Mouse (Mus musculus) brown adipose tissue, adult 24 weeks (tissue): ENCODE measurements at regions not wholly inside any gene's neighbourhood (a gene's known extent, or its start where the extent isn't known, plus 50 kb on each side); places are given as distances from the start of the nearest gene placed in this dataset.

ENCODE experiments used
- H3K27ac ChIP-seq: fragments of 200-500 bp; replicated peaks from 2 replicates; pipeline ENCODE4 v1.5.1; 2012; ENCODE audit warnings: low read depth, mild to moderate bottlenecking, low read length
- H3K4me1 ChIP-seq: fragments of 200-500 bp; 2 replicates; pipeline ENCODE4 v1.6.1; 2012; ENCODE audit warnings: low read length, mixed read lengths; ENCODE audit not compliant: control insufficient read depth, insufficient read depth, insufficient read length
- H3K4me3 ChIP-seq: fragments of 200-500 bp; 2 replicates; pipeline ENCODE4 v1.5.1; 2012; ENCODE audit warnings: low read depth, mild to moderate bottlenecking, low read length, moderate library complexity; ENCODE audit not compliant: insufficient read depth

DNA sequence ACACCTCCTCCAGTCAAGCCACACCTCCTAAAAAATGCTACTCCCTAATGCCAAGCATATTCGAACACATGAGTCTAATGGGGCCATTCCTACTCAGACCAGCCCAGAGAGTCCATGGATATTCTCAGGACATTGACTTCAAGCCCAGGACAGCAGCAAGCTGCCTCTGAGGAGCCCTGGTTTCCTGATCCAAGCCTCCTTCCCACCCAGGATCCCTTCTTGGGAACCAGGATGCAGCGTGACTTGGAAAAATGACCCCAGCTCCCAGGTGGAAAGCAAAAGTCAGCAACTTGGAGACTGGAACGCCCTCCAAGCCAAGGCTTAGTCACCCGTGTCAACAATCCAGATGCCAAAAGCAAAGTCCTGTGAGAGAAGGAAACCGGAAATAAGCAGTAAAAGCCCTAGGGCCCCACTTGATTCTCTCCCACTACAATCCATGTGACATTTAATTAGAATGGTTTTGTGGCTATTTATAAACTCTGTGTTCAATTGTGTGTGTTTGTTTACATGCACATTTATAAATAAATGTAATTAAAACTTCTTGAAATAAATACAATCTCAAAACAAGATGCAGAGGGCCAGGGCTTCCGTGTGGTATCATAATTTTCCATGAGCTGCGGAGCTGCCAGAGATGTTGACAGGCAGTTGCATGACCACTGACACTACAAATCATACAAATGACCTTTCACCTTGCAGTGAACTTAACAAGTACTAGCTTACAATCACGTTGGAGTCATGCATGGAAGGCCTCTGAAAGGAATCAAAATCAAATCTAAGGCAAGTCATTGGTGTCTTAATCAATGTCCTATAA lies 227.2 kb downstream of the Tgfb2 start:
- no peaks in the 10 kb centered on the region for H3K4me1 ChIP-seq
- peak overlapping the region; percentile 50 for H3K27ac ChIP-seq

DNA sequence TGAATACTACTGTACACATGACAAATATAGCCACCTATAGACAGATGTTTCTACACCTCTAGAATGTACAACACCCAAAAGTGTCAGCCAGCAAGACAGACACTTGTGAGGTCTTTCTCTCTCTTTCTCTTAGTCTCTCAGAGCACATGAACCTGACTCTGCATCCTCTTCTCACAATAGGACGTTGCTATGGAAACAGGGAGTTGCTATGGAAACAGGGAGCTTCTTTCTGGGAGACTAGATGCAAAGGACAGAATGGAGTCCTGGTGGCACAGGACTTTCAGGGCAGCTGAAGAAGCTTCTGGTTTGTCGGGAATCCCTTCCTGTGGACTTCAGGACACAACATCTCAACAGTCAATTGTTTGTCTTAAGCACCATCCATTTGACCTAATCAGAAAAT lies 230.9 kb downstream of the Tgfb2 start:
- no peak overlapping the region for H3K27ac ChIP-seq
- H3K4me1 ChIP-seq, result no peaks in the 10 kb centered on the region
- H3K4me3 ChIP-seq, result no peak overlapping the region

More for the DNA sequence above, 227.2 kb downstream of the Tgfb2 start:
- no peak overlapping the region for H3K4me3 ChIP-seq

DNA sequence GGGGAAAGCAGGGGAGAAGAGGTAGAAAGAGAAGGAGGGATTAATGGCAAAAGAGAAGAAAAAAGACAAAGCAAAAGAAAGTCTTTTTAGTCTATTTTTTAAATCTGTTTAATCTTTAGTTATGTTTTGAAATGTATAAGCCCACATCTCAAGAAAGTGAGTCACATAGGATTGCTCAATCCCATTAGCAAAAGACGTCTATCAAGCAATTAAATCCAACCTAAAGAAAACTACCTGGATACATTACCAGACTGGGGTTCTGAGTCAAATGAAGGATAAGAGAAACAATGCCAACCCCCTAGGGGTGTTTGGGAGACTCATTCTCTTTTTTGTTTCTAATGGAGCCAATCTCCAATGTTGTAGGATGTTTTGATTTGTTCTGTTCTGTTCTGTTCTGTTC lies 231.4 kb downstream of the Tgfb2 start:
- no peak overlapping the region for H3K27ac ChIP-seq

DNA sequence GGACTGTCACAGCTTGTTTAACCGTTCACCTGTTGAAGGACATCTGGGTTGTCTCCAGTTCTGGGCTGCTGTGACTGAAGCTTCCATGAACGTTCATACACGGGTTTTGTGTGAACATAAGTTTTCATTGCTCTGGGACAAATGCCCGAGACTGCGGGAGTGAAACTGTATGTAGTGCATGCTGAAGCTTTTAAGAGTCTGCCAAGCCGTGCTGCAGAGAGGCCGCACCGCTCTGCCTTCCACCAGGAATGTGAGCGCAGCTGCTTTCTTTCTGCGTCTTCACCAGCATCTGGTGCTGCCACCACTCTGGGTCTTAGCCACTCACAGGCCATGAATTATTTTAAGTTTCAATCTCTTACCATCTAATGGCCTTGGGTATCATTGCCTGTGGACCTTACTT lies 232.8 kb downstream of the Tgfb2 start:
- H3K27ac ChIP-seq, result no peak overlapping the region
- no peaks in the 10 kb centered on the region for H3K4me1 ChIP-seq
- H3K4me3 ChIP-seq, result no peak overlapping the region

More for the DNA sequence above, 231.4 kb downstream of the Tgfb2 start:
- no peaks in the 10 kb centered on the region for H3K4me1 ChIP-seq
- no peak overlapping the region for H3K4me3 ChIP-seq

DNA sequence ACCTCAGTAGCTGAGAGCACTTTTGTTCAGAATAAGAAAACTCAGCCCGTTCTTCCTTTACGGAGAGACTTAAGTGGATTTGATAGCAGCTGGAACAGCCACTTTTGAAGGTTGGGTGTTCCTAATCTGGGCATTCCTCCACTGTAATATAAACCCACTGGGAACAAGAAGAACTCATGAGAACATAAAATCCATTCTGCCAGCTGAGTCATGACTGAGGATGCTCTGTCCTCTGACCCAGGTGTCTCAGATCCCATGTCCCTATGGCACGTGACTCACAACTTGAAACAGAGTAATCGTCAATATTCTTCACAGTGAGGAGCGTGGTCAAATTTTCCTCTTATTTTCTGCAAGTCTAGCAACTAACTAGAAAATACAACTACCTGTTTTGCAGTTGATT lies 240.3 kb downstream of the Tgfb2 start:
- Histone ChIP-seq H3K4me3 (no peak overlapping the region), H3K27ac (no peak overlapping the region), H3K4me1 (no peaks in the 10 kb centered on the region)

DNA sequence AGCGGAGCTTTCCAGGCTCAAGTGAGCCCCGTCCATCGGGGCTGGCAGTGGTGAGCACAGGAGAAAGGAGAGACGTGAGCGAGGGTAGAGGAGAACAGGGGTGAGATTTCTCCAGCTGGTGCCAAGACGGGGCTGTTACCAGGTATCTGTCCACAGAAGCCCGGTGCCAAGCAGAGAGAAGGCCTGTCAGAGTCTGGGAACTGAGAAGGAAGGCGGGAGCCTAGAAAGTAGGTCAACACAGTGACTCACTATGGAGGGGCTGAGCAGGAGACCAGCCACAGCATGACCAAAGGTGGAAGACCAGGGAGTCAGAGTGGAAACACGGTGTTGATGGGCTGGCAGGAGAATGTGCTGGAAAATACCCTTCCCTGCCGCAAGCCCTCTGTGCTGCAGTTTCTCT lies 245.0 kb downstream of the Tgfb2 start:
- Histone ChIP-seq H3K4me1 (no peaks in the 10 kb centered on the region), H3K27ac (no peak overlapping the region), H3K4me3 (no peak overlapping the region)

DNA sequence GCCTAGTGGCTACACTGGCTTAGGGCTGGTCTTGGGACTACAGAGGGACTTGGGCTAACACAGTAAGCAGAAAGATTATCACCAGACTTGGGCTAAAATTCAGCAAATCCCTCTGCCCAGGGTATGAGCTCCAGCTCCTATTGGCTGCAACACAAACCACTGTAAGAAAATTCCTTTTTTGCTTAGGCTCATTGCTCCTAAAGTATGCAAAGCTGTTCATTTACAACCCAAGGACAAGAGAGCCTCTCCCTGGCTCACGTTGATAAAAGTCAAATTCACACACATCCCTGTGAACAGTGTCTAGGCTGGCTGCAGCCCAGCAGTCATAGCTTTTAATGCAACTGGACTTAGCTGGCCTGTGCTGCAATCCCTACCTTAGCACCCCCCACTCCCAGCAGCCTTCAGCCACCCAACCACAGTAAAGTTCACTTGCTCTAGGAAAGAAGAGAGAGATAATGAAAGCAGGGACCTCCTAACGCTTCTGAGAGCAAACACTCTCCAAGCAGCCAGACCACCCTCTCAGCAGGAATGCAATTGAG lies 247.6 kb downstream of the Tgfb2 start:
- no peaks in the 10 kb centered on the region for H3K4me1 ChIP-seq
- H3K4me3 ChIP-seq, result no peak overlapping the region
- no peak overlapping the region for H3K27ac ChIP-seq

DNA sequence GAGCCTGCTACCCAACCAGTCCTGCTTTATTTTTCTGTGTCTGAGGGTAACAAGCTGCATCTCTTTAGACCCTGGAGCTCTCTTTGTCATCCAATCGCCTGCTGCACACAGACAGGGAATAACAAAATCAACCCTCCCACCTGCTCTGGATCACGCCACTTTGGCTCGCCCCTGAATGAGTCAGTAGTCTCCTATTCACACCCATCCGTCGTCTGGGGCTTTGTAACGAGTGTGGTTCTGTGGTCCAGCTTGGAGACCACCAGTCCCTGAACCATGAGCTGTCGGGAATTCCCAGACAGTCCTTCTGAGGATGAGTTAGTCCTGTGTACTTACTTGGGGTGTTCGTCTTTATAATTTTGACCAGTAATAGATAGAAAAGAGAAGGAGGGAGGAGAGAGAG lies 248.7 kb downstream of the Tgfb2 start:
- Histone ChIP-seq H3K4me1 (no peaks in the 10 kb centered on the region), H3K27ac (no peak overlapping the region), H3K4me3 (no peak overlapping the region)

DNA sequence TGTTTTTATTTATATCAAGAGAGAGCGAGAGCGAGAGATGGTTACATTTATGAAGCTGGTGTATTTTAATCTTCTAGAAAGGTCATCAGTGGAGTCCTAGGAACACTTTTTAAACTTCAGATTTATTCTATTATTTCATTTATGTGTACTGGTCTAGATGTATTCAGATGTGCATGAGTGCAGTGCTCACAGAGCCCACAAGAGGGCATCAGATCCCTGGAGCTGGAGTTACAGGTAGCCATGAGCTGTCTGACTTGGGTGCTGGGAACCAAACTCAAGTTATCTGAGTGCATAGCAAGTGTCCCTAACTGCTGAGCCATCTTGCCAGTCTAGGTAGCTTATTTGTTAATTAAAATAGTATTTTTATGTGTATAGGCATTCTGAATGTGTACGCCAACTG lies 249.7 kb downstream of the Tgfb2 start:
- Histone ChIP-seq H3K4me1 (no peaks in the 10 kb centered on the region), H3K4me3 (no peak overlapping the region)

DNA sequence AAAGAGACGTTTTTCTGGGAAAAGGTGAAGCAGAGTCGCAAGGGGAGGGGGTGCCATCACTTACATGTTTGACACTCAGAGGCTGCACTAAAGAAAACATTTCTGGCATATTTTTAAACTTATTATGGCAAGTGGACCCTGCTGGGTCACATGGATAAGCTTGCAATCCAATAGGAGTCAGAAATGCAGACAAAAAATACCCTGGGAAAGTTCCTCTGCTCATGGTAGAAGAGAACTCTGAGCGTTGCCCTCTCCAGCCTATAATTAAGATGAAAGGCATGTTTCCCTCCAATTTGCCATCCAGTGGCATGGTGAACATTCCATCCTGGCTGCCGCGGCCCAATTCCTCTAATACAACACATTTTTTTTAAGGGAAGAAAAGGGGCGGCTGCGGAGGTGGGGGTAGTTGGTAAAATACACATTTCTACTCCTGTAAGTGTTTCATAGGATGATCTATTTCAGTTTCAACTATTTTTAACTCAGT lies 250.6 kb downstream of the Tgfb2 start:
- Histone ChIP-seq H3K27ac (no peak overlapping the region), H3K4me3 (no peak overlapping the region), H3K4me1 (no peaks in the 10 kb centered on the region)

More for the DNA sequence above, 249.7 kb downstream of the Tgfb2 start:
- H3K27ac ChIP-seq, result no peak overlapping the region

DNA sequence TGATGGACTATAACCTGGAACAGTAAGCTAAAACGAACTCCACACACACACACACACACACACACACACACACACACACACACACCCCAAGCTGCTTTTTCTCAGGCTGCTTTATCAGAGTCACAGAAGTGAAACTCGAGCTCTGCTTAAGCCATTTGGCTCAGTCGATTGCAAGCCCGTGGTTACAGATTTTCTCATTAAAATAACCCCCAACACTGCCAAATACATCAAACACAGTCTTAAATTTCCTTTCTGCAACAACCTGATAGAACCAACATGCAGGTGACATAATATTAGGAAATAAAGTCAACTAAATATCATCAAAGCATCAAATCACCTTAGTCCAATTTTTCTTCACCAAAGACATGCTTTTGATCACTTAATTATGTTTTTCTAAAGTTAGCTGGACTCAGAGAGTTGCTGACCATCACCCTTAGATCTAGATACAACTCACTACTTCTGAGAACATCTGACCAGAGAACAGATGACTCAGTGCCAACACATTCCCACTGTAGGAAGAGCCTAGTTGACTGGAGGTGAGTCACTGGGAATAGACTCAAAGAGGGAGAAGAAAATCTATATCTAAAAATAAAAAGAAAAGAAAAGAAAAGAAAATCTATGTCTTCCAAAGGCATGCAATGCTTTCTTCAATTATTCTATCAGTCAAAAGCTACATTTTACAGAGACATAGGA lies 251.2 kb downstream of the Tgfb2 start:
- Histone ChIP-seq H3K27ac (no peak overlapping the region), H3K4me3 (no peak overlapping the region), H3K4me1 (no peaks in the 10 kb centered on the region)

DNA sequence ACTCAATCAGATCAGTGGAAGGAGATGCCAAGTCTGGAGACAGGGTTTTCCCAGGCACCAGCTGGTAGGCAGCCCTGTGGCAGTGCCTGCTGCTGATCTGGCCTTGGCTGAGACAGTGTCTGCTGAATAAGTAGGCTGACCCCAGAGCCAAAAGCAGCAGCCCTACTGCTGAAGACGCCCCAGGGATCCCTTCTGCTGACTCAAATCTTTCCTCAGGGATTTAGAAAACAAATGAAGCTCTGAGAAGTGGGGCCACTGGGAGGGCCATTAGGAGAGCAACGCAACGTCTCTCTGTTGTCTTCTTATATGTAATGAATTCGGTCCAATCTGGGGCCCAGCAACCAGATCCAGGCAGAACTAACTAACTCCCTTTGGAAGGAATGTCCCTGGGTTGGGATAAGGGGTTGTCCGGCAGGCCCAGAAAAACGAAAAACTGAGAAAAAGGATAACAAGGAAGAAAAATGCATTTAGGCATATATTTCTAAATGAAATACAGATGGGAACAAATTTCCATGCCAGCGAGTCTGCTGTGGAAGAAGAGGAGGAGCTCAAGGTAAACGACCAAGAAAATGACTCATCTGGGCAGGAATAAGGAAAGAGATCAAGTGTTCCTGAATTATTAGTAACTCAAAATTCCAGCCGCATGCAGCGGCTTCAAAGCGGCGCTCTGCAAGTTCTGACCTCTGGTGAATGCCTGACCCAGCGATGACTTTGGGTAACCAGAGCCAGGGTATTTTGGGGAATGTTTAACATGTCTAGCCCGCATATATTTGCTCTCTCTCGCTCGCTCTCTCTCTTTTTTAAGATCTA lies 256.7 kb downstream of the Tgfb2 start:
- Histone ChIP-seq H3K4me1 (no peaks in the 10 kb centered on the region), H3K4me3 (no peak overlapping the region), H3K27ac (no peak overlapping the region)

DNA sequence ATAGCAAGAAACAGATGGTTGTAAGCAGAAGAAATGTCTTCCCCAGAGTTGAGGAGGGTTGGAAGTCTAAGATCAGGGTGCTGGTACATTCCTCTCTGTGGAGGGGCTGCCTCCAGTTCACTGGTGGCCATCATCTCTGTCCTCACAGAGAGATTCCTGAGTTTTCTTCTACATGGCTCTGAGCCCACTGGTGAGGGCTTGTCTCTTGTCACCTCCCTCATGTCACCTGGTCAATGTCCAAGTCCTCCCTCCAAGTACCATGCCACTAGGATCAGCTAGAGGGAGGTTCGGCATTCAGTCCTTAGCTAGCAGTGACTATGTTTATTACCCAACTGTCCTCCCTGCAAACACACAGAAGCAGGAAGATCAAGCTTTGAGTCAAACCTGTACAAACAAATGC lies 258.3 kb downstream of the Tgfb2 start:
- no peak overlapping the region for H3K4me3 ChIP-seq

DNA sequence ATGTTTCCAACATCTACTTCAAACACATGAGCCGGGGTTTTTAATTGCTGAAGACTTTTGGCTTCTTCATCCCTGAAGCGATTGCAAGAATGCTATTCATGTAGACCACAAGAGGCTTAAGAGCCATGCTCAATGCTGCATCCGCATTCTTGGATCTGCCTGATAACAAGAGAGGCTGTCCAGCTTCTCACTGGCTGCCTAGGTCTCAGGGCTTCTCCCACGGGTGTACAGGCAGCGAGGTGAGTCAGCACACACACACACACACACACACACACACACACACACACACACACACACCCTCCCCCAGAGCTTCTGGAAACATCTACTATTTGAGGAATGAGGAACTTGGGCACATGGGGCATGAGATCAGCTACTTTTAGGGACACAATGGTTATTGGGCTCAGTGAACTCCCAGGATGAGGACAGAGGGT lies 261.1 kb downstream of the Tgfb2 start:
- H3K4me3 ChIP-seq, result no peak overlapping the region
- no peaks in the 10 kb centered on the region for H3K4me1 ChIP-seq
- no peak overlapping the region for H3K27ac ChIP-seq

More for the DNA sequence above, 258.3 kb downstream of the Tgfb2 start:
- Histone ChIP-seq H3K27ac (no peak overlapping the region), H3K4me1 (no peaks in the 10 kb centered on the region)

DNA sequence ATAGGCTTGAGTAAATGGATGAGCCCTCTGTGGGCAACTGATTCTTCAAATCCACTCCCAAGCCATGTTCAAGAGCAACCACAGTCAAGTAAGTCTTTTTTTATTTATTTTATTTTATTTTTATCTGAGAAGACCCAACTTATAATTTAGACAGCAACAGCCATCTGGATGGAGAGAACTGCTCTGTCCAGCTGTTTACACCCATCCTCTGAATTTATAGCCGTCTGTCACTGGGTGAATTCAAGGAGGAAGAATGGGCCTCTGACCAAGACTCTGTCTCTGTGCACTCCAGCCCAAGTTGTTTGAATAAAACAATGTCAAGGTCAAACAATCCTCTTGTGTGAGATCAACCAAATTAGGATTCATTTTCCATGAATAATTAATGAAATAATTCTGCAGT lies 263.6 kb downstream of the Tgfb2 start:
- Histone ChIP-seq H3K4me3 (no peak overlapping the region), H3K4me1 (no peaks in the 10 kb centered on the region), H3K27ac (no peak overlapping the region)
